Mouse (Mus musculus): ENCODE data around the gene Gm17364. TPM values are rescaled to one million over a fixed set of nuclear protein-coding genes. Genes with fewer than 3 reads are reported as not detected.

The Gm17364 gene
- total RNA-seq, 2 experiments from 2014 or later = not detected

Other genes starting within 250 kb of the Gm17364 start
- not detected for gene Mak, start 194.3 kb downstream of the Gm17364 start, total RNA-seq (2021)
- not detected for gene Gcm2, start 162.9 kb downstream of the Gm17364 start, total RNA-seq (2021)
- under 1 TPM in 1 of 2 experiments, not detected in 1; 0.13 TPM for gene Sycp2l, start 159.7 kb downstream of the Gm17364 start, total RNA-seq (2021)
- not detected for gene Elovl2, start 53.6 kb downstream of the Gm17364 start, total RNA-seq (2021)
- gene Smim13, start 24.1 kb downstream of the Gm17364 start, total RNA-seq (2021) = 10 to 100 TPM; 34.8 to 37.1 TPM
- 1 to 10 TPM; 4.5 to 9.4 TPM for gene Nedd9, start 213.4 kb upstream of the Gm17364 start, total RNA-seq (2021)